Mouse (Mus musculus): ENCODE data around the gene Mul1. TPM values are rescaled to one million over a fixed set of nuclear protein-coding genes. Genes with fewer than 3 reads are reported as not detected.
A peak's percentile ranks its signal among the peaks of the same experiment; 100 is the strongest.

Mul1 gene
- polyA plus RNA-seq, 1 experiment, result 26.5 TPM

GRCm38 (mm10) chr4:138446981-138447380, 12.5 kb downstream of the Mul1 start:
- Histone ChIP-seq H3K36me3 (ENCODE audit: control insufficient read depth, insufficient read depth) (no peaks in the 10 kb centered on the region), H3K27me3 (ENCODE audit: control insufficient read depth, insufficient read depth, insufficient read length) (peaks cover 5% of the 10 kb centered on the region), H3K79me2 (ENCODE audit: control insufficient read depth, insufficient read depth) (no peaks in the 10 kb centered on the region), H3ac (ENCODE audit: control insufficient read depth, insufficient read length, low read depth) (peak overlapping the region; percentile 7), H3K4me3 (ENCODE audit: insufficient read depth, poor library complexity, severe bottlenecking) (peak overlapping the region; percentile 11), H3K79me3 (ENCODE audit: low read depth) (no peaks in the 10 kb centered on the region)
- TF ChIP-seq CTCF (IDR thresholded peaks at IDR 0.05; ENCODE audit: control insufficient read depth, insufficient read depth, insufficient read length) (no peak), USF1 (IDR thresholded peaks at IDR 0.05; ENCODE audit: low read depth) (no peak), MYOG (IDR thresholded peaks at IDR 0.05; ENCODE audit: control insufficient read depth, extremely low read depth, insufficient read length) (no peak), MYOD1 (IDR thresholded peaks at IDR 0.05; ENCODE audit: control insufficient read depth, insufficient read length, low read depth) (no peak), CEBPB (IDR thresholded peaks at IDR 0.05; ENCODE audit: low read depth) (no peak), FOSL1 (IDR thresholded peaks at IDR 0.05; ENCODE audit: insufficient read depth, low read length, poor library complexity, severe bottlenecking) (no peak), MAX (IDR thresholded peaks at IDR 0.05) (no peak)

GRCm38 (mm10) chr4:138447387-138447786, 12.9 kb downstream of the Mul1 start:
- Histone ChIP-seq H3K79me3 (ENCODE audit: low read depth) (no peaks in the 10 kb centered on the region), H3K4me3 (ENCODE audit: insufficient read depth, poor library complexity, severe bottlenecking) (no peak overlapping the region), H3K27me3 (ENCODE audit: control insufficient read depth, insufficient read depth, insufficient read length) (peaks cover 7% of the 10 kb centered on the region), H3K36me3 (ENCODE audit: control insufficient read depth, insufficient read depth) (no peaks in the 10 kb centered on the region), H3K79me2 (ENCODE audit: control insufficient read depth, insufficient read depth) (no peaks in the 10 kb centered on the region), H3ac (ENCODE audit: control insufficient read depth, insufficient read length, low read depth) (no peak overlapping the region)
- TF ChIP-seq CTCF (IDR thresholded peaks at IDR 0.05; ENCODE audit: control insufficient read depth, insufficient read depth, insufficient read length), result peak; percentile 70
- no peak for TF ChIP-seq USF1 (IDR thresholded peaks at IDR 0.05; ENCODE audit: low read depth)

GRCm38 (mm10) chr4:138447827-138448602, 13.5 kb downstream of the Mul1 start:
- Histone ChIP-seq H3K79me2 (ENCODE audit: control insufficient read depth, insufficient read depth) (no peaks in the 10 kb centered on the region), H3ac (ENCODE audit: control insufficient read depth, insufficient read length, low read depth) (no peak overlapping the region), H3K27me3 (ENCODE audit: control insufficient read depth, insufficient read depth, insufficient read length) (peaks cover 7% of the 10 kb centered on the region), H3K4me3 (ENCODE audit: insufficient read depth, poor library complexity, severe bottlenecking) (no peak overlapping the region), H3K36me3 (ENCODE audit: control insufficient read depth, insufficient read depth) (no peaks in the 10 kb centered on the region), H3K79me3 (ENCODE audit: low read depth) (no peaks in the 10 kb centered on the region)
- TF ChIP-seq CTCF (IDR thresholded peaks at IDR 0.05; ENCODE audit: control insufficient read depth, insufficient read depth, insufficient read length) (no peak), MAX (IDR thresholded peaks at IDR 0.05) (no peak), USF1 (IDR thresholded peaks at IDR 0.05; ENCODE audit: low read depth) (no peak), FOSL1 (IDR thresholded peaks at IDR 0.05; ENCODE audit: insufficient read depth, low read length, poor library complexity, severe bottlenecking) (no peak), MYOD1 (IDR thresholded peaks at IDR 0.05; ENCODE audit: control insufficient read depth, insufficient read length, low read depth) (no peak), MYOG (IDR thresholded peaks at IDR 0.05; ENCODE audit: control insufficient read depth, extremely low read depth, insufficient read length) (no peak)

GRCm38 (mm10) chr4:138448872-138449615, 14.6 kb downstream of the Mul1 start:
- Histone ChIP-seq H3K36me3 (ENCODE audit: control insufficient read depth, insufficient read depth) (no peaks in the 10 kb centered on the region), H3K27me3 (ENCODE audit: control insufficient read depth, insufficient read depth, insufficient read length) (peaks cover 17% of the 10 kb centered on the region), H3K79me2 (ENCODE audit: control insufficient read depth, insufficient read depth) (no peaks in the 10 kb centered on the region), H3K4me3 (ENCODE audit: insufficient read depth, poor library complexity, severe bottlenecking) (no peak overlapping the region), H3K79me3 (ENCODE audit: low read depth) (no peaks in the 10 kb centered on the region), H3ac (ENCODE audit: control insufficient read depth, insufficient read length, low read depth) (no peak overlapping the region)
- TF ChIP-seq FOSL1 (IDR thresholded peaks at IDR 0.05; ENCODE audit: insufficient read depth, low read length, poor library complexity, severe bottlenecking) (no peak), MYOG (IDR thresholded peaks at IDR 0.05; ENCODE audit: control insufficient read depth, extremely low read depth, insufficient read length) (no peak), CEBPB (IDR thresholded peaks at IDR 0.05; ENCODE audit: low read depth) (no peak), MYOD1 (IDR thresholded peaks at IDR 0.05; ENCODE audit: control insufficient read depth, insufficient read length, low read depth) (no peak), USF1 (IDR thresholded peaks at IDR 0.05; ENCODE audit: low read depth) (no peak), MAX (IDR thresholded peaks at IDR 0.05) (no peak), CTCF (IDR thresholded peaks at IDR 0.05; ENCODE audit: control insufficient read depth, insufficient read depth, insufficient read length) (no peak)

GRCm38 (mm10) chr4:138449636-138450314, 15.3 kb downstream of the Mul1 start:
- no peak overlapping the region for H3ac ChIP-seq (ENCODE audit: control insufficient read depth, insufficient read length, low read depth)
- H3K4me3 ChIP-seq (ENCODE audit: insufficient read depth, poor library complexity, severe bottlenecking), result no peak overlapping the region
- H3K79me2 ChIP-seq (ENCODE audit: control insufficient read depth, insufficient read depth), result no peaks in the 10 kb centered on the region
- TF ChIP-seq MYOD1 (IDR thresholded peaks at IDR 0.05; ENCODE audit: control insufficient read depth, insufficient read length, low read depth), result no peak
- TF ChIP-seq FOSL1 (IDR thresholded peaks at IDR 0.05; ENCODE audit: insufficient read depth, low read length, poor library complexity, severe bottlenecking), result no peak
- TF ChIP-seq CEBPB (IDR thresholded peaks at IDR 0.05; ENCODE audit: low read depth), result no peak
- TF ChIP-seq MYOG (IDR thresholded peaks at IDR 0.05; ENCODE audit: control insufficient read depth, extremely low read depth, insufficient read length), result no peak
- no peak for TF ChIP-seq CTCF (IDR thresholded peaks at IDR 0.05; ENCODE audit: control insufficient read depth, insufficient read depth, insufficient read length)
- TF ChIP-seq USF1 (IDR thresholded peaks at IDR 0.05; ENCODE audit: low read depth), result no peak
- no peak for TF ChIP-seq MAX (IDR thresholded peaks at IDR 0.05)
- H3K27me3 ChIP-seq (ENCODE audit: control insufficient read depth, insufficient read depth, insufficient read length), result peaks cover 20% of the 10 kb centered on the region
- H3K79me3 ChIP-seq (ENCODE audit: low read depth), result no peaks in the 10 kb centered on the region
- H3K36me3 ChIP-seq (ENCODE audit: control insufficient read depth, insufficient read depth), result no peaks in the 10 kb centered on the region
